Mouse (Mus musculus) layer of hippocampus, adult 18-20 months (tissue): ENCODE measurements at regions not wholly inside any gene's neighbourhood (a gene's known extent, or its start where the extent isn't known, plus 50 kb on each side); places are given as distances from the start of the nearest gene placed in this dataset.
A peak's percentile ranks its signal among the peaks of the same experiment; 100 is the strongest.
"Not testable (repeated sequence)": the region's sequence is repeated elsewhere in the genome, so short reads cannot be mapped to it uniquely, and the experiment has no call there.

Experiments used
- DNase-seq, 2 experiments: peaks; one replicate each; pipeline ENCODE4 v3.0.0; 2022; ENCODE audit warnings: low spot score in 2 of 2

GRCm38 (mm10) chr15:42069072-42069471, 1934.9 kb downstream of the 9330182O14Rik start:
- no peak for DNase-seq

DNA sequence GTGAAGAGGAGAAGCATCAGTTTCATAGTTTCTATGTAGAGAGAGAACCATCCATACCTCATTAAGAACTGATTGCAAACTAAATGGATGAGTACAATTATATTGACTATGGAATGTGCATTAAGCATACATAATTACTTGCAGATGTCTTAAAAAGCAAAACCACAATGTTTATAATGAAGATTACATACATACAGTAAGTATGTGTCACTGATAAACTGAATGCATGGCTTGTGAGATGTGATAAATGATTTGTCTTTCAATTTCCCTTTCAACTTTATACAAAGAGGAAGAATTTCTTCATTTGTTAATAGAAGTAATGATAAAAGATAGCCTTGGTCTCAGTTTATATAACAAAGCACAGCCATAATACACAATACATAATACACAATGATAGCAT, 1939.3 kb downstream of the 9330182O14Rik start:
- DNase-seq, result no peak

DNA sequence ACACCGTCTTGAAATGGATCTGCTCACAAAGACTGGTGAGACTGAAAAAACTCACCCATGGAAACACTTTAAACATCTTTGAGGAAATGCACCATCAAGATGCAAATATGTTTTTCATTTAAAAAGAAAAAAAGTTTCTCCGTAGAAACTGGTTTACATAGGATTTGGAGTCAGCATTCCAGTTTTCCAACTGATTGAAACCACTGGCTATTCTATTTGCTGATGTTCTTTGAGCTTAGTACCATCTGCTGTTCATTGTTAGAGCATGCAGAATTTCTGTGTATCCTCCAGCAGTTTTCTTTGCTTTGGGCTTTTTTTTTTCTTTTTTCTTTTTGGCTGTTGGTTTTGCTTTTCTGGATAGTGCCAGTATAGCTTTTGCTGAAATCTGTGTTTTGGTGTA, 1948.3 kb downstream of the 9330182O14Rik start:
- no peak for DNase-seq

DNA sequence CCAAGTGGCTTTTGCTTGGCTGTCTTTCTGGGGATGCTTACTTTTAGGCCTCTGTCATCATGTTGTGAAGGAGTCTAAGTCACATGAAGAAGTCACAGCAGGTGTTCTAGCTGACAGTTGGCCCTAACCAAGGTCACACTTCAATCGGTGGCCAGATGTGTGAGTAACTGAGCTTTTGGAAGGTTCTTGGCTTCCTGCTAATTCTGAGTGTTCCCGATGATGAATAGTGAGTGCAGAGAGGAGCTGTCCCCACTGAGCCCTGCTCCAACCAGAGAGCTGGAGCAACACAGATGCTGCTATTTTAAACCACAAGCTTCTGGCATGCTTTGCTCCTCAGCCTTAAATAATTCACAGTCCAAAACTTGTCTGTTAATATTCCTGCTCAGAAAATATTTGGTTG, 1966.6 kb downstream of the 9330182O14Rik start:
- DNase-seq, result peak; percentile 0 to 21

DNA sequence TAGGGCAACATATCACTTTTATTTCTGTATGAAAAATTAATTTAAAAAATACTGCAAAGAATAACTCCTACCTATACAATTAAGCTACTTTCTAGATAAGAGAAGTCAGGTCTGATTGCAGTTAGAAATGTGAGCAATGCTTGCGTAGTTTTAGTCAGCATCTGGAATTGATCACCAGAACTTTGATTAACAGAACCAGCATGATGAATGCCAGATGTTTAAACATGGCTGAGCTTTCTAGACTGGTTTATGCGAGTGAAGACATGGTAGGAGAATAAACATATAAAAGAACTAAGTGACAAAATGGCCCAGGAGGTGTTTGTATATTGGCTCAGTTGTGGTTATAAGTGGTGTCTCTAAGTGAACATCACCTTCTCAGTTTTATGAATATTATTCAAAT, 1970.7 kb downstream of the 9330182O14Rik start:
- no peak for DNase-seq

DNA sequence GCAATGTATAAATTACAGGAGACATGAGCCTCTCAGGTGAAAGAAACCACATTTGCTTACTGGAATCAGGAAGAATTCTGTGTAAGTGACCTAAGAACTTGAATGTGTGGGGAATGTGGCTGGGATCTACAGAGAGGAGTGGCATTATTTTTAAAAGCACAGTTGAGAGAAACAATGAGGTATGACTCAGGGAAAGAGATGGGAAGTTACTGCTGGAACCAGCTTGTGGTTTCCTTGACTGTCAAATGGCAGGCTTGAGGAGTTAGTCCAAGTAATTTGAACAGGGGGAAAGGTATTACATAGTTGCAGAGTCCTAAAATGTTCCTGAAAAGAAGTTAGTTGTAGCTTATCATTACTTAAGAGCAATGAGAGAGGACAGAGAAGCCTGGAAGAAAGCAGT, 1972.9 kb downstream of the 9330182O14Rik start:
- DNase-seq, result no peak

DNA sequence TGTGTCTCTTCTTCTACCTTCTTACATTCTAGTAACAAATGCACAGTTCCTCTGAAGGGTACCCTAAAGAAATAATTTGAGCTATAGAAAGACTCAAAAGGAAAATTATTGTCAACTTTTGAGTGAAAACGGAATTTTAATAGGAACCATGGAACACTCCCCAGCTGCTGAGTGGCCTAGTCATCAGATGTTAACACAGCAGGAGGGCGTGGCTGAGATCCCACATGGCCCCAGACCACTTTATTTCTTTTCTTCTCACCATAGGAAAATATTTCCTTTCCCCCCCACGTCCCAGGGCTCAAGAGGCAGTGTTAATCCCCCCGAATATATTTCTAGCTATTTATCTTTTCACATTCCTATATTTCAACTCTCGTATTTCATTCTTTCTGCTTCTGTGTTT, 1977.6 kb downstream of the 9330182O14Rik start:
- no peak for DNase-seq

- DNase-seq, result no peak
These were observed 1993.3 kb downstream of the 9330182O14Rik start for GRCm38 (mm10) chr15:42127471-42127870.

DNA sequence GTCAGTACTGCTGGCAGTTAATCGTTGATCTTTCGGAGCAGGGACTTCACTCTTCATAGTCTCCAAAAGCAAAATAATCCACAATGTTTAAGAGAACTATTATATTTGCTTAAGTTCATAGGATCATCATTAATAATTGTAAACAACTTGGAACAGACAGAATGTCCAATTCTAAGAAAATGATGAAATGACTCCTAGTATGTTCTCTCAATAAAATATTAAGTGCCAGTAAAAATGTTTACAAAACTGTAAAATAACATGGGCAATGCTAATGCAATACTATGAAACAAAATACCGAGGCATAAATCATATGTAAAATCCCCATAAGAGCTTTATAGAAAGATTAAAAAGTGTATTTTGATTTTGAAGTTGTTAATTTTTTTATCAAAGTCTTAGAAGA, 1994.8 kb downstream of the 9330182O14Rik start:
- no peak for DNase-seq

- no peak for DNase-seq
These were observed 2032.4 kb downstream of the 9330182O14Rik start for GRCm38 (mm10) chr15:42166546-42166945.

DNA sequence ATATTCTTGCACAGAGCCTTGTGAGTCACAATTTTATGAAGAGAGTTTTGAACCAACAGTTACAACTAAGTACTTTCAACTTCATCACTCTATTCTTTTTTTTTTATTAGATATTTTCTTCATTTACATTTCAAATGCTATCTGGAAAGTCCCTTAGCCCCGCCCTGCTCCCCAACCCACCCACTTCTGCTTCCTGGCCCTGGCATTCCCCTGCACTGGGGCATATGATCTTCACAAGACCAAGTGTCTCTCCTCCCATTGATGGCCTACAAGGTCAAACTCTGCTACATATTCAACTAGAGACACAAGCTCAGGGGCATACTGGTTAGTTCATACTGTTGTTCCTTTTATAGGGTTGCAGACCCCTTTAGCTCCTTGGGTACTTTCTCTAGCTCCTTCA, 2043.6 kb downstream of the 9330182O14Rik start:
- not testable (repeated sequence) for DNase-seq

DNA sequence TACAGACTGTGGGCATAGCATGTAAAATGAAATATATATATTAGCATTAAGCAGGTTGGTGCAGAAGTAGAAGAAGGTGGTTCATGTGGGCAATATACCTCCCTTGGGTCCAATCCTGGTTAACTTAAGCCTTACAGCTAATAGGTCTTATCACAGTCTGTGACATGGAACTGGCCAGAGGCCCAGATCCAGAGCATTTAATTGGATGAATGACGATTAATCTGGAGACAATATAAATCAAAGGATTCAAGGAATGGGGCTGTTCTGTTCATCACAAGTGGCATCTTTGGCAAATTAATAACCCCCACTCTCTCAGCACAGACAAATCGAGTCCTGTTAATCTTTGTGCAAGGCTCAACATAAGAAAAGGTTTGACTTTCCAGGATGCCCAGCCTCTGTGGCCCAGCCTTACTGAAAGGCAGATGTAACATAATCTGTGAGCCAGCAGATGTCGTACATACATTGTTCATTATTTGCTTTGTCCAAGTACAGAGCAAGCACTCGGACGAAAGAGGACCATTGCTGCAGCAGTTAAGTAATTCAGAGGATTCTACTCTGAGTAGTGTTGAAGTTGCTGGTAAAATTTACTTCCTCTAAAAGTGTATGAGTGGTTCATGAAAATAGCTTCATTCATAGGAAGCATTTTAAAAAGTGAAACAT, 2073.2 kb downstream of the 9330182O14Rik start:
- DNase-seq, result peak in 1 of 2 experiments; percentile 9

- DNase-seq, result no peak
These were observed 2085.3 kb downstream of the 9330182O14Rik start for GRCm38 (mm10) chr15:42219496-42219895.

DNA sequence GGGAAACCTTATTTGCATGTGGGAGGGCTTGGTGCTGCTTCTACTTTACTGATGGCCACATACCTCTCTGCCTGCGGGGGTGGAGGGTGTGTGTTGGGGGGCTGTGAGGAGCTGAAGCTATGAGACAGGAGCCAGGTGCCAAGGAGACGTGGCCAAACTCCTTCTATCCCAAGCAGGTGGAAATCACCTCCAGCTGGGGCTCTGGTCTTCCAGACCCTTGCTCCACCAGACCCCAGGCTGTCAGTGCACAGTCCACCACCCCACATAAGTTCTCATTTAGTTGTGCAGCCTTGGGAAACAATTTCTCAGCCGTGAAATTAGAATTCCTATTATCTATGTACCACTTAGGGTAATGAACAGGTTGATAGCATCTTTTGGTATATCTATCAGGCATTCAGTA, 2085.8 kb downstream of the 9330182O14Rik start:
- DNase-seq, result no peak

DNA sequence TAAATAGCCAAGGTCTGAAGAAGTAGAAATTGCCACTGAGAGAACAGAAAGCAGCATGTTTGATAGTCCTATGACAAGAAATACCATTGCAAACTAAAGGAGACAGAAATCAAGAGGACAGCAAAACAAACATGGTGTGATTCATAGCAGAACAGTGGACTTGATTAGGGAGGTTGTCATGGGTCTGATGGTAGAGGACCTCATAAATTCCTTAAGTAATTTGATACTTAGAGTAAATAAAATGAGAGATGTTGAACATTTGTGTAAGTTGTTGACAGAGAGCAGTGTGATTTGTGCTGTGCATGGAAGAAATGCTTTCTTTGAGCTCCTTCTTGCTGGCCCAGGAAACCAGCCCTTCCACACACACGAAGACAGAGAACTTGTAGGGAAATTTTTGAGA, 2090.8 kb downstream of the 9330182O14Rik start:
- DNase-seq, result no peak

GRCm38 (mm10) chr15:42231692-42232091, 2097.5 kb downstream of the 9330182O14Rik start:
- DNase-seq, result no peak

GRCm38 (mm10) chr15:42246812-42247211, 2112.6 kb downstream of the 9330182O14Rik start:
- no peak for DNase-seq

DNA sequence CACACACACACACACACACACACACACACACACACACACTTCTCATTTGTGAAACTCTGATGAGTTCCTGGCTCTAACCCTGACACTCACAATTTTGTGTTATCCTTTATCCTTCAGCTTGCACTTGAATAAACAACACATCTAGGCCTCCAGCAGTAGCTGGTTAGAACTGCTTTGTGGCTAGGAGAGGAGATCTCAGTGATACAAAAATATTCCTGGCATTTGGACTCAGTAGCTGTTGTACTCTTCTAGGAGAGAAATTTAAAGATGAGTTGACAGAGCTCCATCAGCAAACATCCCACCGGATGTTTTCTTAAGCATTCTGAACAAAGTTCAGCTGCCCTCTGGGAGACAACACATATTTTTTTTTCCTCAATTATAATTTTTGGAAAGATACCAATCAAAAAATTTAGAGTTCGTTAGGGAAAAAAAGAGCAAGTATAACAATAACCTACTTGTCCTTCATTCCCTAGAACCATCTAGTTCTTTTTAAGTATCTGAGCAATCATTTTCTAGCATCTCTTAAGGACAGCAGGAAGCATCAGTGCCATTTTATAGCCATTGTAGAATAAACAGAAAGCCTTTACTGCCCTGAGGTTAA, 2118.7 kb downstream of the 9330182O14Rik start:
- DNase-seq, result no peak

DNA sequence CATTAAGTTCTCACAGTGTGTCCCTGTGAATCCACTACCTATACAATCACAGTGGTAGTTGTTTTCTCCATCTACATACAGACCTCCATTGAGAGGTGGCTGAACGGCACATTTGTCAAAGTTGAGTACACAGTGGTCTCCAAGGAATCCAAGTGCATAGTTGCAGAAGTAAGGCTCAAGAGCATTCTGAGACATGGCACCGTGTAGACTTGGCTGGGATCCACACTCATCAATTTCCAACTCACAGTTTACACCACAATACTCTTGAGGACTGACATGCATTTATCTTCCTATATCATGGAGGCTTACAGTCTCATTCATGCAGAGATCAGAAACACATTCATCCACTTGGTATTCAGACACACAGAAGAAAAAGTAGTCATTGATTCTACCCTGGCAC, 2122.2 kb downstream of the 9330182O14Rik start:
- DNase-seq, result no peak

- DNase-seq, result no peak
These were observed 2141.0 kb downstream of the 9330182O14Rik start for GRCm38 (mm10) chr15:42275117-42275516.

GRCm38 (mm10) chr15:42277247-42277646, 2143.1 kb downstream of the 9330182O14Rik start:
- DNase-seq, result no peak

DNA sequence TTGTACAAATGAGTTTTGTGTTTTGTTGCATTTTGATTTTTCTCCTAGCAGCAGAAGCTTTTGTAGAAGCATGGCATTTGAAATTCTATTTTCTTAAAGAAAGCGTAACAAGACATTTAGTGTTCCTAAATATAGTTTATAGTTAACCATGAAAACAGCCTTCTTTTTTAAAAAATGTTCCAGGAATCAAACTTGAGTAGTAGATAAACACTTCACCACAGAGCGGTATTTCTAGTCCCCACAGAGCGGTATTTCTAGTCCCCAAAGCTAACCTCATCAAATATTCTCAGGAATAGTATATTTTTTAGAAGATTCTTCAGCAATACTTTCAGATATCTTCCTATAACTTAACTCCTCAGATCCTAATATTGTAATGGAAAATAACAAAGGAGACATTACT, 2146.6 kb downstream of the 9330182O14Rik start:
- no peak for DNase-seq

DNA sequence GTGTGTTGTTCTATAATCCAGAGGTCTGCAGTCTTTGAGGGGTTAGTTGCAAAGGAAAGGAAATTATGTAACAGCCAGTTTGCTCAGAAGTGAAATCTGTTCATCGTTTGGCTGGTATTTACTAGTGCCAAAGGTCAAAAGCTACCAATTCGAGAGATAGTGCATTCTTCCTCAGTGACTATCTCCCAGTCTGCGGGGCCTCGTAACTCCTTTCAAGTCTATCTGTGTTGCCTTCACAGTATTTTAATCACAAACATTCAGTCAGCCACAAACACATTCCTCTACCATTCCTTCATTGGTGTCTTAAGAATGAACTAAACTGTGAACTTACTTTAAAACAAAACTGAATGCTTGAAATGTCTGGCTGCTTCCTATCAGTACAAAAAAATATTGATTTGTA, 2162.2 kb downstream of the 9330182O14Rik start:
- no peak for DNase-seq
